Mouse (Mus musculus) liver, embryonic 14.5 days (tissue): ENCODE measurements around the gene Sugp1. TPM values are rescaled to one million over a fixed set of nuclear protein-coding genes. Genes with fewer than 3 reads are reported as not detected.
"Not testable (repeated sequence)": the region's sequence is repeated elsewhere in the genome, so short reads cannot be mapped to it uniquely, and the experiment has no call there.

Source experiments
- ATAC-seq: fragments of 200-750 bp; cut with Nextera tagmentation; 2 replicates; pipeline ENCODE4 v1.8.0; 2017; ENCODE audit warnings: moderate number of reproducible peaks, mild to moderate bottlenecking, moderate library complexity; ENCODE audit not compliant: insufficient read depth
- DNase-seq, 3 experiments: peaks; one replicate each; pipeline ENCODE4 v3.0.0-alpha.2; 2012 to 2013; ENCODE audit warnings: low read depth in 3 of 3, low spot score in 3 of 3
- H3K27ac ChIP-seq: fragments of 300-500 bp; sonication (generic); 2 replicates; pipeline ENCODE4 v1.5.1; 2014; ENCODE audit warnings: moderate library complexity, mild to moderate bottlenecking, control low read depth, inconsistent platforms
- H3K27me3 ChIP-seq: fragments of 300-500 bp; sonication (generic); 2 replicates; pipeline ENCODE4 v1.6.1; 2014; ENCODE audit warnings: mild to moderate bottlenecking, low read length, moderate library complexity; ENCODE audit not compliant: control insufficient read depth, insufficient read depth
- H3K36me3 ChIP-seq: fragments of 300-500 bp; sonication (generic); replicated peaks from 2 replicates; pipeline ENCODE4 v1.6.1; 2014; ENCODE audit warnings: low read depth; ENCODE audit not compliant: control insufficient read depth, insufficient read depth
- H3K4me1 ChIP-seq, 2 experiments: fragments of 200-500 bp in 1 of 2; fragments of 300-500 bp in 1 of 2; sonication (generic) in 1 of 2; replicated peaks; 2 replicates each; pipeline ENCODE4 v1.6.1; 2012 to 2014; ENCODE audit warnings: antibody characterized with exemption in 1 of 2, inconsistent platforms in 1 of 2, low read length in 1 of 2; ENCODE audit not compliant: control insufficient read depth in 2 of 2, insufficient read depth in 2 of 2
- H3K4me2 ChIP-seq: fragments of 300-500 bp; sonication (generic); 2 replicates; pipeline ENCODE4 v1.6.1; 2014; ENCODE audit warnings: low read depth, mild to moderate bottlenecking, control low read depth, moderate library complexity
- H3K4me3 ChIP-seq, 2 experiments: fragments of 200-500 bp in 1 of 2; fragments of 300-500 bp in 1 of 2; sonication (generic) in 1 of 2; 2 replicates each; pipeline ENCODE4 v1.5.1; 2012 to 2014; ENCODE audit warnings: low read depth in 2 of 2, low read length in 2 of 2, mild to moderate bottlenecking in 2 of 2, control low read depth in 1 of 2, inconsistent platforms in 1 of 2, moderate library complexity in 1 of 2; ENCODE audit not compliant: insufficient read depth in 1 of 2
- H3K9ac ChIP-seq: fragments of 300-500 bp; sonication (generic); replicated peaks from 2 replicates; pipeline ENCODE4 v1.6.1; 2014; ENCODE audit warnings: mild to moderate bottlenecking, control low read depth, moderate library complexity
- H3K9me3 ChIP-seq: fragments of 300-500 bp; sonication (generic); 2 replicates; pipeline ENCODE4 v1.6.1; 2016; ENCODE audit warnings: low read length, mixed read lengths; ENCODE audit not compliant: control insufficient read depth
- CTCF ChIP-seq: IDR thresholded peaks from 2 replicates; pipeline ENCODE4 v1.5.1; 2016; ENCODE audit warnings: antibody characterized with exemption, low read depth, control low read depth
- EP300 ChIP-seq: IDR thresholded peaks from 2 replicates; pipeline ENCODE4 v1.6.1; 2016; ENCODE audit warnings: antibody characterized with exemption, low read depth
- WGBS: fragments of 180-500 bp; shearing (Covaris S2); extraction: QIAGEN DNeasy Blood & Tissue Kit; methylation state at CpG from one replicate; pipeline ENCODE4 v1.1.7; 2014; ENCODE audit not compliant: insufficient replicate concordance; 5-methylcytosine and 5-hydroxymethylcytosine counted together
- polyA plus RNA-seq, 2 experiments: library from polyadenylated mRNA; depleted of rRNA in 1 of 2; stranded (reverse) in 1 of 2; unstranded in 1 of 2; fragments of >200 nt; fragmentation: Nextera tagmentation in 1 of 2; extraction: Ambion mirVana in 1 of 2; gene quantifications; 2 replicates each; pipeline versions ENCODE4 v1.2.1 to v1.2.3; 2012 to 2014

The Sugp1 gene
- polyA plus RNA-seq, 2 experiments: 6.2 to 8.8 TPM

- H3K4me3 ChIP-seq: no peak overlapping the region
- no peak overlapping the region for H3K4me2 ChIP-seq
- peaks cover 13 to 21% of the 10 kb centered on the region in 2 experiments for H3K4me1 ChIP-seq
- H3K27ac ChIP-seq: no peak overlapping the region
- 35% methylated on average over 4 of the region's 4 CpGs for WGBS
- DNase-seq (no peak), ATAC-seq (no peak)
- no peak overlapping the region for H3K9ac ChIP-seq
- no peaks in the 10 kb centered on the region for H3K36me3 ChIP-seq
- H3K9me3 ChIP-seq: no peaks in the 10 kb centered on the region
- H3K27me3 ChIP-seq: no peaks in the 10 kb centered on the region
- no peak for TF ChIP-seq EP300
- TF ChIP-seq CTCF: peak; percentile 34; the same call in 1 of the 2 replicates
Measured at GRCm38 (mm10) chr8:70003204-70003657, 39.4 kb upstream of the Sugp1 start.

GRCm38 (mm10) chr8:70004345-70004744 is 38.3 kb upstream of the Sugp1 start:
- Histone ChIP-seq H3K27ac (no peak overlapping the region), H3K27me3 (no peaks in the 10 kb centered on the region), H3K4me2 (no peak overlapping the region), H3K9me3 (no peaks in the 10 kb centered on the region), H3K9ac (no peak overlapping the region), H3K4me1 (peaks cover 13 to 21% of the 10 kb centered on the region in 2 experiments), H3K36me3 (no peaks in the 10 kb centered on the region), H3K4me3 (no peak overlapping the region)
- DNase-seq (no peak), ATAC-seq (no peak)
- TF ChIP-seq EP300 (no peak), CTCF (no peak)

GRCm38 (mm10) chr8:70005178-70005577 is 37.4 kb upstream of the Sugp1 start:
- no peak for DNase-seq
- 18% methylated on average over 2 of the region's 2 CpGs for WGBS

GRCm38 (mm10) chr8:70010796-70011195 is 31.8 kb upstream of the Sugp1 start:
- not testable (repeated sequence) for H3K4me2 ChIP-seq, H3K9me3 ChIP-seq, ATAC-seq, H3K36me3 ChIP-seq, H3K27me3 ChIP-seq, H3K27ac ChIP-seq, H3K9ac ChIP-seq, DNase-seq, H3K4me3 ChIP-seq, H3K4me1 ChIP-seq
- WGBS: 82% methylated on average over 14 of the region's 14 CpGs

More at GRCm38 (mm10) chr8:70005178-70005577, 37.4 kb upstream of the Sugp1 start:
- Histone ChIP-seq H3K9me3 (no peaks in the 10 kb centered on the region), H3K36me3 (no peaks in the 10 kb centered on the region), H3K9ac (no peak overlapping the region), H3K27me3 (no peaks in the 10 kb centered on the region), H3K4me3 (no peak overlapping the region), H3K4me1 (peaks cover 13 to 21% of the 10 kb centered on the region in 2 experiments), H3K27ac (no peak overlapping the region), H3K4me2 (no peak overlapping the region)
- TF ChIP-seq EP300 (no peak), CTCF (no peak)
- ATAC-seq: no peak

GRCm38 (mm10) chr8:70012350-70012749 is 30.3 kb upstream of the Sugp1 start:
- H3K4me3 ChIP-seq: no peak overlapping the region
- ATAC-seq: no peak
- WGBS: 34% methylated on average over 3 of the region's 3 CpGs

More at GRCm38 (mm10) chr8:70012350-70012749, 30.3 kb upstream of the Sugp1 start:
- Histone ChIP-seq H3K4me2 (no peak overlapping the region), H3K27me3 (no peaks in the 10 kb centered on the region), H3K27ac (no peak overlapping the region), H3K9ac (no peak overlapping the region), H3K4me1 (no peaks in the 10 kb centered on the region), H3K36me3 (no peaks in the 10 kb centered on the region), H3K9me3 (no peaks in the 10 kb centered on the region)
- DNase-seq: no peak
- TF ChIP-seq CTCF: no peak
- TF ChIP-seq EP300: no peak
